Mouse (Mus musculus): ENCODE measurements around the gene Bbox1. TPM values are rescaled to one million over a fixed set of nuclear protein-coding genes. Genes with fewer than 3 reads are reported as not detected.

Gene Bbox1
- polyA plus RNA-seq, 1 experiment from 2014 or later: 0.93 TPM

Other genes starting within 250 kb of the Bbox1 start
- 66.1 and 82.2 TPM in 2 replicates for gene Fibin, start 48.6 kb upstream of the Bbox1 start, polyA plus RNA-seq (2015; fragmentation: Nextera tagmentation; extraction: Ambion mirVana)

Data from embryonic facial prominence, embryonic 13.5 days (tissue).